Mouse (Mus musculus) Patski (cell line): ENCODE results near the gene Galnt18. TPM values are rescaled to one million over a fixed set of nuclear protein-coding genes. Genes with fewer than 3 reads are reported as not detected.

ENCODE experiments used
- ATAC-seq: fragments of 100-300 bp; one replicate; pipeline ENCODE4 v1.8.0; 2021
- CTCF ChIA-PET: fragments of 350-600 bp; sonication (Branson Sonifier 250); formaldehyde crosslinking; loops from one replicate; lab custom pipeline; 2022; ENCODE audit warnings: inconsistent platforms; lab: Charles Lee
- POLR2A ChIA-PET: fragments of 350-600 bp; sonication (Branson Sonifier 250); formaldehyde crosslinking; loops from one replicate; lab custom pipeline; 2022; ENCODE audit warnings: antibody characterized with exemption, inconsistent platforms; lab: Charles Lee
- DNase-seq: peaks from one replicate; pipeline ENCODE4 v3.0.0-alpha.2; 2011; ENCODE audit warnings: low read depth, low spot score
- H3K27me3 ChIP-seq: fragments of 371-371 bp; one replicate; pipeline ENCODE4 v1.5.1; 2021
- CTCF ChIP-seq: fragments of 100-300 bp; IDR thresholded peaks from one replicate; pipeline ENCODE4 v1.5.1; 2021
- in situ Hi-C: fragments of 300-500 bp; cut with MboI; formaldehyde crosslinking; loops from 3 replicates; pipeline ENCODE4 v1.11.1; 2018; ENCODE audit warnings: low pct_unique_long_range_greater_than_20kb, mixed read lengths
- polyA plus RNA-seq: library from polyadenylated mRNA; unstranded; gene quantifications from one replicate; pipeline ENCODE4 v1.2.3, GENCODE M21; 2021

Gene Galnt18
- polyA plus RNA-seq, 1 experiment from 2014 or later, result 6.1 TPM

GRCm38 (mm10) chr7:111718900-111719299, 60.9 kb downstream of the Galnt18 start:
- in situ Hi-C loops, result no loop called here
- no peak for TF ChIP-seq CTCF
- DNase-seq (no peak), ATAC-seq (no peak)
- CTCF ChIA-PET, result no interaction called here
- H3K27me3 ChIP-seq, result no peaks in the 10 kb centered on the region
- POLR2A ChIA-PET, result no interaction called here

- ATAC-seq (no peak), DNase-seq (no peak)
- in situ Hi-C loops, result no loop called here
- CTCF ChIA-PET, result no interaction called here
- no peaks in the 10 kb centered on the region for H3K27me3 ChIP-seq
- TF ChIP-seq CTCF, result no peak
- POLR2A ChIA-PET, result no interaction called here
Observed at GRCm38 (mm10) chr7:111714639-111715360, 65.0 kb downstream of the Galnt18 start.

- ChIA-PET CTCF (no interaction called here), POLR2A (no interaction called here)
- no peak for TF ChIP-seq CTCF
- in situ Hi-C loops, result no loop called here
- no peaks in the 10 kb centered on the region for H3K27me3 ChIP-seq
- DNase-seq (no peak), ATAC-seq (no peak)
Observed at GRCm38 (mm10) chr7:111713828-111714600, 65.8 kb downstream of the Galnt18 start.

DNA sequence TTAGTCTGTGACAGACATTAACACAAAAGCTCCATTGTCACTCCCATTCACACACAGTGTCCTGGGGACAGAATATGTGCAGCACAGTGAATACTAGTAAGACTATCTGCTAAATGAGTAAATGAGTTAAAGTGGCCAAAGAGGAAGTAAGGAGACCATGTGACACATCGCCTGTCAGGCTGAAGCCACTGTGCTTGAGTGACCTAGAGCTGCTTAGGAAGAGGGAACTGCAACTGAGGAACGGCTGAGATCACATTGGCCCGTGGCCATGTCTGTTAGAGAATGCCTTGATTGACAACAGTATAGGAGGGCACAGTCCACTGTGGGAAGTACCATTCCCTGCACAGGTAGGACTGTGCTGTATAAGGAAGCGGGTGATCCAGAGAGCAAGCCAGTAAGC, 67.0 kb downstream of the Galnt18 start:
- CTCF ChIA-PET, result interaction anchor here (1.4 kb wide), 1 partner anchor 11 kb away, joined by 3 read pairs; no protein-coding TSS in a partner anchor
- POLR2A ChIA-PET, result no interaction called here
- in situ Hi-C loops, result no loop called here
- DNase-seq, result no peak
- no peak for TF ChIP-seq CTCF
- no peak for ATAC-seq
- H3K27me3 ChIP-seq, result no peaks in the 10 kb centered on the region

GRCm38 (mm10) chr7:111711045-111711808, 68.5 kb downstream of the Galnt18 start:
- ATAC-seq (no peak), DNase-seq (no peak)
- H3K27me3 ChIP-seq, result no peaks in the 10 kb centered on the region
- ChIA-PET POLR2A (interaction anchor here (0.5 kb wide), 1 partner anchor 95 kb away, joined by 5 read pairs; no protein-coding TSS in a partner anchor), CTCF (no interaction called here)
- no peak for TF ChIP-seq CTCF
- in situ Hi-C loops, result no loop called here

GRCm38 (mm10) chr7:111710311-111710710, 69.5 kb downstream of the Galnt18 start:
- CTCF ChIA-PET, result no interaction called here
- POLR2A ChIA-PET, result no interaction called here
- DNase-seq (no peak), ATAC-seq (no peak)
- no peaks in the 10 kb centered on the region for H3K27me3 ChIP-seq
- no peak for TF ChIP-seq CTCF
- in situ Hi-C loops, result no loop called here

DNA sequence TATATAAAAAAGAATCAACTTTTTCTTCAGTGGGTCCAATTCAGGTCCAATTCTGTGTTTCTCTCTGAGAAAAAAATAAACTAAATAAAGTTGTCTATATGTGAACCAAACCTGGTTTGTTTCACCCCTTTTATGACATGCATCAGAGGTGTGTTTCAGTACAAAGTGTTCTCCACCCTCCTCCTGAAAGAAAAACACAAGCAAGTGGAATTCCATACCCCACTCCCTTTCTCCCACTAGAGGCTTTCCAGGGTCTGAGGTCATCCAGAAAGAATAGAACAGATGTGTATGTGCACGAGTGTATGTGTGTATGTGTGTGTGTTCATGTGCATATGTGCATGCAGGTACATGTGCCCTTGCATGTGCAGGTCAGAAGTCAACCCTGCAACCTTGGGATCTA, 71.2 kb downstream of the Galnt18 start:
- no peak for DNase-seq
- no peak for TF ChIP-seq CTCF
- ATAC-seq, result no peak

DNA sequence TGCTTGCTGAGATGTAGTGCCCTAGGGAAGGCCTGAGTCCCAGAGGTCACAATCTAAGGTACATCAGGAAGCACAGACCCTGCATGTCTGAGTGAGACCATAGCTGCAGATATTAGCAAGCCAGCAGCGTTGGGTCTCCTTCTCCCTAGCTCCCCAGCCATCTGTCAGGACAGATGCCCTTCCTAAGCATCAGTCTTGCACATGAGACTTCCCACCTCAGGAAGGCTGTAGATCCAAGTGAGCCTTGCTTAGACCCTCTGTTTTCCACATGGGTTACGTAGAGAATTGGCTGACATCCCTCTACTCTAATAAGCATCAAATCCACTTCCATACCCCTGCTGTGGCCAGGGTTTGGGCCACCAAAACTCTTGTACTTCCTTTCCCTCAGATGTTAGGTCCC, 76.8 kb downstream of the Galnt18 start:
- no peaks in the 10 kb centered on the region for H3K27me3 ChIP-seq
- no peak for TF ChIP-seq CTCF
- ATAC-seq (no peak), DNase-seq (no peak)
- ChIA-PET CTCF (interaction anchor here (1.8 kb wide), 1 partner anchor 15 kb away, joined by 5 read pairs; no protein-coding TSS in a partner anchor), POLR2A (no interaction called here)
- in situ Hi-C loops, result no loop called here

More for the DNA sequence above, 71.2 kb downstream of the Galnt18 start:
- in situ Hi-C loops, result no loop called here
- ChIA-PET CTCF (no interaction called here), POLR2A (no interaction called here)
- H3K27me3 ChIP-seq, result no peaks in the 10 kb centered on the region

DNA sequence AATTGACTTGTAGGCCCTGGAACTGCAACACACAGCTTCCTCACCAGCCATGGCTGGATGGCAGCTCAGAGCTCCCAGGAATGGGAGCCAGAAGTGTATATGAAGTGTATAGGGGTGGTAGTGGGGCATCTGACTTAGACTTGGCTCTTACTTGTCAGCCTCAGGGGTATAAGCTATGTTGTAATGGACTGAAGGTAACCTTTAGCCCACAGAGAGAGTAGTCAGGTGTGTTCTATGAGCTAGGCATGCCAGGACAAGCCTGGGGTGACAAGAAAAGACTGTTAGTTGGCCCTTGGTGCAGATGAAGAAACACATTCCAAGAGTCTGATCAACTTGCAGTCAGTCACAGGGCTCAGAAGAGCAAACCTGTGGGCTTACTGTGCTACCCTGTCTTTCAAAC, 78.0 kb downstream of the Galnt18 start:
- TF ChIP-seq CTCF, result no peak
- no peak for DNase-seq
- POLR2A ChIA-PET, result no interaction called here
- CTCF ChIA-PET, result interaction anchor here (1.8 kb wide), 1 partner anchor 14 kb away, joined by 5 read pairs; no protein-coding TSS in a partner anchor
- no peaks in the 10 kb centered on the region for H3K27me3 ChIP-seq
- ATAC-seq, result no peak
- in situ Hi-C loops, result no loop called here

DNA sequence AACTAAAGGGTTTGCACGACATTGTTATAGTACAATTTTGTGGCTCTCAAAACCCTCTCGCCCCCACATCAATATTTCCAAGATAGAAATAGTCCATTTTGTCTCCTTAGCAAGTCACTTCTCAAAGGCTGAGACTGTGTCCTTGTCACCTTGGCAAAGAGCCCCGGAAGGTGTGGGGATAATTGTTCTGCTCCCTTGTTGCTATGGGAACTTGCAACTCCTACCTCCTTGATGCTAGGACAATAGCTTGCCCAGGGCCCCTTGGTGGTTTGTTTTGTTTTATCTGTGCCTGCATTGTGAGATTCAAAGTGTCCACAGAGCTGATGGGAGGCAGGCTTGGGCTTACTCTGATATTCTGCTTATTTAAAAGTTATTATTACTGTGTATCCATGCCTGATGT, 80.3 kb downstream of the Galnt18 start:
- DNase-seq (no peak), ATAC-seq (no peak)
- no peaks in the 10 kb centered on the region for H3K27me3 ChIP-seq
- POLR2A ChIA-PET, result no interaction called here
- no peak for TF ChIP-seq CTCF
- in situ Hi-C loops, result no loop called here
- CTCF ChIA-PET, result no interaction called here
